Mouse (Mus musculus): ENCODE data around the gene Cd2bp2.

The Cd2bp2 gene

DNA sequence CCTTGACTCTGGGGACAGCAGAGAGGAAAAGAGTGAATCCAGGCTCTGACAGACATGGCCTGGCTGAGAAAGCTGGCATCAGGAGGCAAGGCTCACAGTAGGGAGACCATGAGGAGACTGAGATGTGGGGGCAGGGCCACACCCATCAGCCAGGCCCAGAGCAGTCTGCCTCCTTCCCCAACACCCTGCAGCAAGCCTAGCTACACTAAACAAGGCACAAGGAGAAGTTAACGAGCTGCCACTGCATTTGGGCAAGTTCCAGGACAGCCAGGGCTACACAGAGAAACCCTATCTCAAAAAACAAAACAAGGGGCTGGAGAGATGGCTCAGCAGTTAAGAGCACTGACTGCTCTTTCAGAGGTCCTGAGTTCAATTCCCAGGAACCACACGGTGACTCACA lies 53.6 kb downstream of the Cd2bp2 start:
- DNase-seq (ENCODE audit: low spot score in 2 of 2): no peak
